Mouse (Mus musculus): ENCODE measurements at regions not wholly inside any gene's neighbourhood (a gene's known extent, or its start where the extent isn't known, plus 50 kb on each side); places are given as distances from the start of the nearest gene placed in this dataset.
"Not testable (repeated sequence)": the region's sequence is repeated elsewhere in the genome, so short reads cannot be mapped to it uniquely, and the experiment has no call there.

- ATAC-seq (replicated peaks; ENCODE audit: low read depth, poor library complexity, severe bottlenecking): peak; percentile 40
These were observed 125.9 kb upstream of the Haao start for GRCm38 (mm10) chr17:83973461-83974350.

GRCm38 (mm10) chr17:83972874-83973273, 125.1 kb upstream of the Haao start:
- ATAC-seq (replicated peaks; ENCODE audit: low read depth, poor library complexity, severe bottlenecking): no peak

DNA sequence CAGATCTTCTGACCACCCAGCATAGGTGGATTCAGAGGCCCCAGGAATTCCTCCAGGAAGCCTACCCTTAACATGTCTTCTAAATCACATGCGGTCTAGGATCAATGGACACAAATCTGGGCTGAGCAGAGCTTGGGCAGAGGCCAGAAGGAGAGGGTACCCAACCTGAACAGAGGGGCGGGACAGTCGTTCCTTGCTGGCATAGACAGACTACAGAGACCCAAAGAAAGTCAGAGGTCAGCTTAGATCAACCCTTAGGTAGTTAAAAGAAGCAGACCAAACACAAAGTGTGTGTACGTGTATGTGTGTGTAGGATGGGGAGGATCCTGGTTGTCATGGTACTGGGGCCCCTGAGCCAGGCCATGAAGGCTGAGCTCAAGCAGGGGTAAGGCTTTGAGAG, 124.7 kb upstream of the Haao start:
- no peak for ATAC-seq (replicated peaks; ENCODE audit: low read depth, poor library complexity, severe bottlenecking)

- ATAC-seq (replicated peaks; ENCODE audit: low read depth, poor library complexity, severe bottlenecking): no peak
These were observed 124.3 kb upstream of the Haao start for GRCm38 (mm10) chr17:83972026-83972425.

DNA sequence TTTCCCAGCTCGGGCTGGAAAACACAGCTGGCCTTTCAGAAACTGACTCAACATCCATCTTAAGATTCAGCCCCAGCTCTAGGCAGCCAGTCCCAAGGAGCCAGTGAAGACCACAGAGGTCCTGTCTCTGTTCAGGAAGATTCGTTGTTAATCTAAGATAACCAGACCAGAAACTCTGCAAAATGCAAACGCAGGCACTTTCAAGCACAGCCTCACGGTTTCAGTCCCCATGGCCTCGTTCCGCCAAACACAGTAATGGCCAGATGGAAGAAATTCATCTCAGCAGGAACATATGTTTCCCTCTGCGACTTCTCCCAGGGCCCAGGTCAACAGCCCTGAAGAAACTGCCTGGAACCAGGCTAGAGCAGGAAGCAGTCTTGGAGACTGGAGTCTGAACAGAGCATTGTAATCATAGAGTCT, 121.7 kb upstream of the Haao start:
- no peak for ATAC-seq (replicated peaks; ENCODE audit: low read depth, poor library complexity, severe bottlenecking)

DNA sequence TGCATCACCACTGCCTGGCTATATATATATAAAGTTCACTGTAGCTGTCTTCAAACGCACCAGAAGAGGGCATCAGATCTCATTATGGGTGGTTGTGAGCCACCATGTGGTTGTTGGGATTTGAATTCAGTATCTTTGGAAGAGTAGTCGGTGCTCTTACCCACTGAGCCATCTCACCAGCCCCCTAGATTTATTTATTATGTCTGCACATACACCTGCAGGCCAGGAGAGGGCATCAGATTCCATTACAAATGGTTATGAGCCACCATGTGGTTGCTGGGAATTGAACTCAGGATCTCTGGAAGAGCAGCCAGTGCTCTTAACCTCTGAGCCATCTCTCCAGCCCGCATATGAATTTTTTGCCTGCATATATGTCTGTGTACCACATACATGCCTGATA, 120.4 kb upstream of the Haao start:
- ATAC-seq (replicated peaks; ENCODE audit: low read depth, poor library complexity, severe bottlenecking): not testable (repeated sequence)

DNA sequence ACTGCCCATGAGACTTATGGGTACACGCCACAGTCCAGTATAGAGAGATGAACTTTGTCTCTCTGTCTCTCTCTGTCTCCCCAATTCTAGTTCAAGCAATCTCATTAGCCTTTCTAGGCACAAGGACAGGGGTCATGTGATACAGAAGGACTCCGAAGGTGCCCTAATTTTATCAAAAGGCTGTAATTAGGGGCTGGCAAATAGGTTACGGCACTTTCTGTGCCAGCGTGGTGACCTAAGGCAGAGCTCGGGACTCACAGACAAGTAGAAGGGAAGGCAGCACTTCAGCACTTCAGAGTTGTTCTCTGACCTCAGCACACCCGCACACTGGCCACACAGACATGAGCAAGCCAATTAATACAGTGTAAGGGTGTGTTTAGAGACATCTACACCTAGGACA, 119.2 kb upstream of the Haao start:
- ATAC-seq (replicated peaks; ENCODE audit: low read depth, poor library complexity, severe bottlenecking): no peak

GRCm38 (mm10) chr17:83964454-83965211, 116.9 kb upstream of the Haao start:
- ATAC-seq (replicated peaks; ENCODE audit: low read depth, poor library complexity, severe bottlenecking): 0 out of 2 replicates have a peak, but pooled peaks have one; percentile 7

- peak; percentile 14; the same call in 1 of the 2 replicates for ATAC-seq (replicated peaks; ENCODE audit: low read depth, poor library complexity, severe bottlenecking)
These were observed 115.8 kb upstream of the Haao start for GRCm38 (mm10) chr17:83963561-83963960.

- ATAC-seq (replicated peaks; ENCODE audit: low read depth, poor library complexity, severe bottlenecking): no peak
These were observed 115.1 kb upstream of the Haao start for GRCm38 (mm10) chr17:83962841-83963240.

DNA sequence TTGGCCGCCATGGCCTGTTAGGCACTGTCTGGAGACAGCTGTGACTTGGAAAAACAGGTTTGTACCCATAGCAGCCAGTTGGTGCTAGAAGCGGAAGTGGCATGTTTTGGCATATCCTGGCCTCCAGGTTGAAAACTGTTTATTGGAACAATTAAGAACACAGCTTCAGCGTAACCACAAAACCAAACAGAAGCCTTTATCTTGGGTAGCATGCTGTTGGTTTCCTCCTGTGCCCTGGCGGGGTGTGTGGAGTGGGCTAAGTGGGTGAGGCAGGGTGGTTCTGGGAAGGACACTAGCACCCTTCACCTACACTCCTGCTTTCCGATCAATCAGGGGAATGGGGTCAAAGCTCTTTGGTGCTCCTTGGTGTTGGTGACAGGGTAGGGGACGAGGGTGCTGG, 114.4 kb upstream of the Haao start:
- ATAC-seq (replicated peaks; ENCODE audit: low read depth, poor library complexity, severe bottlenecking): peak; percentile 77

- no peak for ATAC-seq (replicated peaks; ENCODE audit: low read depth, poor library complexity, severe bottlenecking)
These were observed 113.1 kb upstream of the Haao start for GRCm38 (mm10) chr17:83960821-83961220.

GRCm38 (mm10) chr17:83960158-83960557, 112.4 kb upstream of the Haao start:
- ATAC-seq (replicated peaks; ENCODE audit: low read depth, poor library complexity, severe bottlenecking): no peak

DNA sequence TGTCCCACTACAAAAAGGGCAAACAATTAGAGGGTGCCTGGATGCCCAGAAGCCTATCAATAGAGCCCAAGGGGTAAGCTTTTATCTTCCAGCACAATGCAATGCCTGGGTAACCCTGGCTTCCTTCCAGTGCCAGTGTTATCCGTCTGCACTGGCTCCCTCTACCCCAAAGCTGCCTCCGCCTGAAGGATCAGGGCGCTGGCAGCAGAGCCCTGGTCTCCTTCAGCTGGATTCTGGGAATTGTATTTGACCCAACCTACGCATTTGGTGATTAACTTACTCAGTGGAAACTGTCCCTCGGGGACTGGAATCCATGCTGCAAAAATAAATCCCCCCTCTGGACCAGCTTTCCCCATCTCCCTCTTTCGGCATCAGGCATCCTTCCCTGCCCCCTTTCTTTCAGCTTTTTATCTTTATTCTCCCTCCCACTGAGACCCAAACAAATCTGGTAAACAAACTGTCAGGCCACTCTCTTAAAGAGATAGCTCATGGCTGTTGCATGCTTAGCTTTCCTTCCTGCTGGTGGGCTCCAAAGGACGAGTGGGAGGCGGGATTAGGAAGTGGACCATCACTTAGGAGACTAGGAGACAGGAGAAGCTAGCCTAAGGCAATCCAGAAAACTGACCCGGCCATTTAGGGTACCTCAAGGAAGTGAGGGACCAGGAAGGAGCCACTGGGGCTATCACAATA, 111.5 kb upstream of the Haao start:
- peak; percentile 14; the same call in 1 of the 2 replicates for ATAC-seq (replicated peaks; ENCODE audit: low read depth, poor library complexity, severe bottlenecking)

- ATAC-seq (replicated peaks; ENCODE audit: low read depth, poor library complexity, severe bottlenecking): no peak
These were observed 110.9 kb upstream of the Haao start for GRCm38 (mm10) chr17:83958706-83959105.

- no peak for ATAC-seq (replicated peaks; ENCODE audit: low read depth, poor library complexity, severe bottlenecking)
These were observed 110.1 kb upstream of the Haao start for GRCm38 (mm10) chr17:83957661-83958540.

DNA sequence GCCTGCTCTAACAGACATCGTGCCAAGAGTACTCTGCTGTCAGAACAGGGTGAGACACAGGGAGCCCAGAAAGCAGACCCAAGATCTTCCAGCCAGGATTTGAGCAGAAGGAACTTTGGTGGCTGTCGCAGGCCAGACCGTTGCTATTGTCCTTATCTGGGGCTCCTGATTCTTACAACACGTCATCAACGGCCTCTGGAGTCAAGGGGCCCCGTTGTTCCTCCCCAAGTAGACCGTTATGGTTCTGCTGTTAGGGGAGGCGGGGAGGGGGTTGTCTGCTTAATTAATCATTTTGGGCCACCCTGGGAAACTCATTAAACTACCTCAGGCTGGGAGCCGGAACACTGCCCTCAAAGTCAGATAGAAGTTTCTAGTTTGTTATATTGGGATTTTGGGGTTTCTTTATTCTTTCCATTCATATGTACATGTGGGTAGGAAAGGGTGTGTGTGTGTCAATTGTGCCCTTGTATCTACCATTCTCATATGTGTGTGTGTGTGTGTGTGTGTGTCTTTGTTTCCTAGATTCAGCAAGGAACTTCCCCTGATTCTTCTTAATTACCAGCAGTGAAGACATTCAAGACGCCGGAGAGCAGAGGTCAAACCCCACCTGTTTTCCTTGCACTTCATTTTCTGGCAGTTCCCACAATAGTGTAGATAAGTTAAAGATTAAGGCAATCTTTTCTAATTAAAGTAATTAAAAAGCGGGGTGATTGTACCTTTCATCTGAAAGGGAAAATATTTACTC, 109.2 kb upstream of the Haao start:
- peak; percentile 65 for ATAC-seq (replicated peaks; ENCODE audit: low read depth, poor library complexity, severe bottlenecking)

DNA sequence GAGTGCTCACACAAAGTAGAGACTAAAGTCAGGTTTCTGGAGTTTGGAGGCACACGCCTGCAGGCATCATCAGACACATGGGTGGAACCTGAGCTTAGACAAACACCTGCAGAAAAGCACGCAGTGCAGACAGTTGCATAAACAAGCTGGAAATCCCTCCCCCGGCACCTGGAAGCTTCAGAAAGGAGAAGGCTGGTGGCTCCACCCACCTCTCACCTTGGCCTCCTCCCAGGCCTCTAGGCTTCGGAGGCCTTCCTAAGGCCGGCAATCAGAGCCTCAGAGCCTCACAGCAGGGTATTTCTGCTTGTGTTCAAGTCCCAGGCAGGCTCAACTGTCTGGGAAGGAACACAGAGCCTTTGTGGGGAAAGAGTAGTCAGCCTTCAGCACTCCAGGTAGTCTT, 108.2 kb upstream of the Haao start:
- no peak for ATAC-seq (replicated peaks; ENCODE audit: low read depth, poor library complexity, severe bottlenecking)

Measured in common myeloid progenitor, adult 5-6 weeks (primary cell).